Mouse (Mus musculus) mouse embryonic stem cell (cell line): Measurements from ENCODE around the gene Cftr.

Experiments used
- in situ Hi-C, 2 experiments: fragments of 300-500 bp; cut with MboI; formaldehyde crosslinking; loops; 1 replicate in 1 of 2; 3 replicates in 1 of 2; pipeline ENCODE4 v1.14.3; 2019 to 2020; ENCODE audit warnings: low sequenced_read_pairs in 2 of 2, low pct_unique_long_range_greater_than_20kb in 1 of 2, mixed read lengths in 1 of 2; ENCODE audit not compliant: unreplicated experiment in 1 of 2

The Cftr gene

DNA sequence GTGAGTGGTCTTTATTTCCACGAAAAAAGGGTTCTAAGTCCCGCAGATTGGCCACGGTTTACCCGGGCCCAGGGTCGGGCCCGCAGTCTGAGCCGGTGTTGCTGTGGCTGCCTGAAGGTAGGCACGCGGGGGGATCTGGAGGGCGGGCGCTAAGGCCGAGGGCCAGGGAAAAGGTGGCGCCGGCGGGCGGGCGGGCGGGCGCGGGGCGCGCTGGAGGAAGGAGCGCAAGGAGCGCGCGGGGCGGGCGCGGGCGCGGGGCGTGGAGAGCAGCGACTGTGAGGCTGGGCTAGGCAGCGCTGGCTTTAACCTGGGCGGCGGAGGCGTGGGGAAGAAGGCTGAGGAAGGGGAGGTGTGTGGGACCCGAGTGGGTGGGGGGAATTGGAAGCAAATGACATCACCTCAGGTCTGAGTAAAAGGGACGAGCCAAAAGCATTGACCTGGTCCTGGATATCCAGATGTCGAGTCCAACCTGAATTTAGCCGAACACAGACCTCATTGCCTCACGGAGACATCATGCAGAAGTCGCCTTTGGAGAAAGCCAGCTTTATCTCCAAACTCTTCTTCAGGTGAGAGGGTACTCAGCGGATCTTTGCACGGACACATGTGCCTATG lies at the start of gene Cftr:
Gene Cftr, plus strand, starts transcription at position 377 of the 612 bp plus-strand sequence.
- in situ Hi-C loops, result no loop called here

DNA sequence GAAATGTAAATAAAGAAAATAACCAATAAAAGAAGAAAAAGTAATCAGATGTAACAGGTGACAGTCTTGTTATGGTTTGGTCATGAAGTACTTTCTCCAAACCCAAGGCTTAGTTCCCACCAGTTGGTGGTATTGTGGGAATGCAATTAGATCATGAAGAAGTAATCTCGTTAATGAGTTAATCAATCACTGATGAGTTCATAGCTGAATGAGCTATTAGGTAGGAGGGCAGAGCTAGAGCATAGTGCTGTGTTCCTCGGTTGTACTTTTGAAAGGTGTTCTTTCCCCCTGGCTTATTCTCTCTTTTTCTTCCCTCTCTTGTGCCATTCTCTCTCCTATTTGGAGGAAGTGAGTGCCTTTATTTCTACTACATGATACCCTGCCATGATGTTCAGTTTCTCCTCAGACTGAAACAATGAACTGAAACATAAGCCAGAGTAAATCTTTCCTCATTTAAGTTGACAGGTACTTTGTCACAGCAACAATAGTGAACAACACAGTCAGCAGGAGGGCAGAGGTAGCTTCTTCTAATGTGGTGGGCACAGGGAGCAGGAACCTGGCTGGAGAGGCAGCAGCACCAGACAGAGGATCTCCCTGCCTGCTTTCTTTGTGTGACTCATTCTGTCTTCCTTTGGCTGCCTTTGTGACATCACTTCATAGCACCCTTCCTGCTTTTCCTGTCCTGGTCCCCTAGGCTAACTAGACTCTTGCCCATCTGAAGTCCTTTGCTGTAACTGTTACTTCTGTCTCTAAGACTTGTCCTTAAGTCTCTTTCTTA lies 43.1 kb upstream of the Cftr start:
- in situ Hi-C loops, result no loop called here

DNA sequence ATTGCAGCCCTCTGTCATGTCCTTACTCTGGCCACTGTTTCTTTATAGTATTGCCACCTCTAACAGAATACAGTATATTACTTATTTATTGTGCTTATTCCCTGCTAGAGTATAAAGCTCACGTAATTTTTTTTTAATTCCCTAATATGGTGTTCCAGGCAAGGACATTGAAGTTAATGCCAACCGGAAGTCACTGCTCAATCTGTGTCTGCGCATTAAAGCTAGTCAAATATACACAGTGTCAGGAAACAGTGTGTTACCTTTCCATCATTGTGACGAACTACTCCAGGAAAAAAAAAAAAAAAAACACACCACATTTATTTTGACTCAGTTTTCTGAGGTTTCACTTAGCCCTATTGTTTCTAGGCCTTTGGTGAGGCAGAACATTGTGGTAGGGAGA lies 42.4 kb upstream of the Cftr start:
- in situ Hi-C loops, result no loop called here

DNA sequence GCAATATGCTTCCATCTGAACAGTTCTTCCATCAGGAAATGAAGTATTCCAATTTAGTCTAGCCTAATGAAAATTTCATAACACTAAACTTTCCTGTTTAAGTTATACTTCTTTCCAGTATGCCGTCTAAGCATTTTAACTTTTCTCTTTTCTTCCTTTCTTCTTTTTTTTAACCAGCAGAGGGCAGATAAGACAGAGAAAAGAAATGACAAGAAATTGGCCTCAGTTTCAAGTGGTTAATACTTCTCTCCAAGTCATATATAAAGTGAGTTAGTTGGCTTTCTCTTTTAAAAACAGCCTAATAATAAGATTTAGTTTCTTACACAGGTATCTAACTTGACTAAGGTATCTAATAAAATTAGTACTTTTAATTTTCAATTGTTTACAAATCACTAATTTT lies 35.2 kb upstream of the Cftr start:
- in situ Hi-C loops, result no loop called here

DNA sequence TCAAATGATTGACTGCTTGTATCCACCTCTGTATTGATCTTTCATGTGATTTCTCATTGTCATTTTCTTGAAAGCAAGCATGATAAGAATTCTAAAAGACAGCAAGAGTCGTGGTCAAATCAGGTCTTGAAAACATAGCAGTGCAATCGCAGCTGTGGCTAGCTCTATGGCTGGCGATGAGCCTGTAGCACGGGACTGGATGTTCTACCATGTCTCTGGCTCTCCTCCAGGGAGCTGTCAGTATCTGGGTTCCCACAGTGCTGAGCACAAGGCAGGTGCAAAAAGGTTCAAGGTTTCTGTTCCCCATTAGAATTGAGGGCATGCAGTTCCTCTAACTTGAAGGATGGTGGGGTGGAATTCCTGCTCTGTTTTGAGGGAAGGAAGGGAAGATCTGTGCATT lies 17.5 kb upstream of the Cftr start:
- in situ Hi-C loops, result no loop called here

DNA sequence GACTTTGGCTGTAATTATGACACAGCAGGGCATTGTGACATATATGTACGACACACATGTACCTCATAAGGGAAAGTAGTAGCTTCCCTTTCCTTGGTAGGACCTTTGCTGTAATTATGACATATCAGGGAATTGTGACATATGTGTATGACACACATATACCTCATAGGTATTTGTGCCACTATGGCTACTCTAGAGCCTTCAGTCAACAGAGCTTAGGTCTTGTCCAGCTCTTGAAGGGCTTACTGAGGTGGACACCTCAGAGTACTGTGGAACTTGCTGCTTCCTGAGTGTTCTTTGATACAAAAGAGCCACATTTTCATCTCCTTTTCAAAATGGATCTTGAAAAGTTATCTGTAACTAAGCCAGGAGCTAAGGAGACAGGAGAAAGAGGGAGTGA lies 869 bp upstream of the Cftr start:
- in situ Hi-C loops, result no loop called here

DNA sequence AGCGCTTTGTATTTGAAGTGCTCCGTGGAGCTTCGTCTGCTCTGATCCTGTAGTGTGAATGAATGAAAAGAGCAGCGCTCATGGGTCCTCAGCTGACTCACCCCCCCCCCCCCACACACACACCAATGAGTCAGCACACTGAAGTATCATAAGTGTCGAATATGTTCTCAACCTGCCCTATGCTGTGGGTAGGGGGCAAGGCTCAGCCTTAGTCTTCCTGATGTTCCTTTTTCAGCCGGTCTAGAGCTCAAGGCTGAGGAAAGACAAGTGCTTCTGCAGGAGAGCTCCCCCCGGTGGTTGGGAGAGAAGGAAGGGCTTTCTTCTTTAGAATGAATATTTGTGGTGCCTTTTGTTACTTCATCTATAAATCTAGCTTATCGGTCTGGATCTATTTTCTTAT lies 1.1 kb downstream of the Cftr start:
- in situ Hi-C loops, result no loop called here

DNA sequence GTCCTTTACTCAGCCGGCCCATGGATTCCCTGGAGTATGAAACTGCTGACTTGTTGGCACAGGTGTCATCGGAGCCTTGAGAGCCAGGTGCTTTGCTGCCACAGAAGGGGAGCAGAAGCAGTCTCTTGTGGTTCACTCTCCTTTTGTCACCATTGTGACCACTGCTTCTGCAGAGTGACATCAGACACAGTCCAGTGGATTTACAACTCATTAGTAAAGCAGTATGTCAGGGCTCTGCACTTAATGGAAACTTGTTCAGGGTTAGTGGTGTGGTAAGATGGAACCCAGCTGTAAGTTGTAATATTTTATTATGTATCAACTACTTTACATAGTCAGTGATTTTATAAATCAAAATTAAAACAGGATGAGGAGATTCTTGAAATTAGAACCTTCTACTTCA lies 7.0 kb downstream of the Cftr start:
- in situ Hi-C loops, result no loop called here

DNA sequence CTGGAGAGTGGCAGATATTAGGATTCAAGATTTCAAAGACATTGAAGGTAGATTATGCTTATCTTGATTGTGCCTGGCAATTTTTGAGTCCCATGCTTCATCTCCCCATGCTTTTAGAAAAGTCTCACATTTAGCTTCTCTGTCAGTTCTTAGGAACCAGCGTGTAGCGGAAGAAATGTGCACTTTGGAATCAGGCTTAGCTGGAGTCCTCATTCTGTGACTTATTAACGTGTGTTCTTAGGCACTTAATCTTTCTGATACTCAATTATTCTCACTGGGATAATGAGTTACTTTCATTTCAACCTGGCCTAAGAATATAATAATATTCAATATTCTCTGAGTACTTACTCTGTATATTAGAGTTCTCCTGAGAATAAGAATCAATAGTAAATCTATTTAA lies 10.2 kb downstream of the Cftr start:
- in situ Hi-C loops, result no loop called here

DNA sequence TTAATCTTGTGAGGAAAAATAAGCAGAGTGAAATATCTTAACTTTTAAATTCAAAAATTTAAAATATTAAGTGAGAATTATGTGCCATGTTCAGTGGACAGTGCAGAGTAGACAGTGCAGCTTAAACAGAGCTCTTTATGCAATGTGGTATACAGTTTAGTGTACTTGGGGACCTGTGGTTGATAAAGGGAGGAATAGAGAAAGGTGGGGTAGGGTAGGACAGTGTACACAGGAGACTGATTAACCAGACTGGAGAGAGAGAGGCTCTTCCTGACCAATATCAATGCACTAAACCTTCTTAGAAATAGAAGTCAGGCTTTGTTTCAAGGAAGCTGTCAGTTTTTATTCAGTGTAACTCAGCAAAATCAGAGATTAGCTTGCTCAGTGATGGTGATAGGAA lies 12.4 kb downstream of the Cftr start:
- in situ Hi-C loops, result no loop called here

DNA sequence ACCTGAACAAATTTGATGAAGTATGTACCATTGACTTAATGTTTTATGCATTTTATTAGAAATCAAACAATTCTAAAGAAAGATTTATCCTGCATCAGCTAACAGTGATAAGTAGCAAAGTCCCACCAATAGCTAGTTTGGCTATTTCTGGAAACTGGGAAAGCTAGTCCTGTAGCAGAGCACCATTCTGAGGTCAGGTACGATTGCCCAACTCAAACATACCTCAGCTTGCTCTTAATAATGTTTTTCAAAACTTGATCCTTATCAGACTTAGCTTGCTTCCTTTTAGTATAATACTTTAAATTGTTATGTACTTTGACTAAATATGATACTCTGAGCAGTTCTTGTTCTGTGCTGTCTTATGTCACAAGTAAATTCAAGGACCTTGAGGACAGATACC lies 50.2 kb downstream of the Cftr start:
- in situ Hi-C loops, result no loop called here

DNA sequence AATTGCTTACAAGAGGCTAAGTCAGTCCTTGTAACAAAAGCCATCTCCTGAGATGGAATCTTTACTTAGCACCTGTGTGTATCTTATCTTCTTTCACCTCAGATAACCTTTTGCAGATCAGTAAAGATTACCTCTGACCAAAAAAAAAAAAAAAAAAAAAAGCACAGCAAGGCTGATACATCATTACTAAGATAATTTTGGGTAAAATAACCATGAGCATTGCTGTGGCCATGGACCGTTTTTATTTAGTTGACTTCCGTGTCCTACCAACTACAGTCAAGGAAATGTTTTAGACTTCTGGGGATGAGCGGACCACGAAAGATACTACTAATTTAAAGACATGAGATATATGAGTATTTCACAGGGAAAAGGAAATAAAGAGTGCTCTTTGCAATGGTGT lies 52.7 kb downstream of the Cftr start:
- in situ Hi-C loops, result no loop called here

DNA sequence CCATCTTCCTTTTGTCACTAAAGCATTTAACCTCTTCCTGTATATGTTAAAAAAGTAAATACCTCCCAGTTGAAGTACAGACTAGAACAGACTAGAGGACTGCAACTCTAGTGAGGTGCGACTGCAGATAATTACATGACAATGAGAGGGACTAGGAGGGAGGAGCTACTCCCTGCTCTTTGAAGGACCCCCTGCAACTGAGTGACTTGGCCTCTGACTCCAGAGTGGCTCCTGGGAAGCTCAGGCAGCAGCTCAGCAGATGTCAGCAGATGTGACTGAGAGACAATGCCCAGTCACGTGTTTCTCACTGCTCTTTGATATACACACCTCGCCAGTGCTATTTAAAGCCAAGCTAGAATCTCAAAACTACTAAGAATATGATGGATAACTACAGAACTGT lies 54.7 kb downstream of the Cftr start:
- in situ Hi-C loops, result no loop called here

DNA sequence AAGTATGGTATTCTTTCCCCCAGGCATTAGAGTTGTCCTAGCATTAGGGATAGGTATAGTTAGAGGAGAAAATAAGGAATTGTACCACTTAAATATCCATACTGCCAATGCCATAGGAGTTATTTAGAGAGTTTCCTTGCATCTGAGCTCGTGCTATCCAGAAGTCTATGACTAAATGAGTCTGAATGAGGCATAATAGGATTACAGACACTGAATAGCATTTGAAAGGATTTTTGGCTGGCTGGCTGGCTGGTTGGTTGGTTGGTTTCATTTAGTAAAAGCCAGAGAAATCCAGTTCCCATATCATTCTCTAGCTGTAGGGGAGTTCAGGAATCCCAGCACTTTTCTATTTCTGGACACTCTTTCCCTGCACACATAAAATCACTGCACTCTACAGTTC lies 76.0 kb downstream of the Cftr start:
- in situ Hi-C loops, result no loop called here

DNA sequence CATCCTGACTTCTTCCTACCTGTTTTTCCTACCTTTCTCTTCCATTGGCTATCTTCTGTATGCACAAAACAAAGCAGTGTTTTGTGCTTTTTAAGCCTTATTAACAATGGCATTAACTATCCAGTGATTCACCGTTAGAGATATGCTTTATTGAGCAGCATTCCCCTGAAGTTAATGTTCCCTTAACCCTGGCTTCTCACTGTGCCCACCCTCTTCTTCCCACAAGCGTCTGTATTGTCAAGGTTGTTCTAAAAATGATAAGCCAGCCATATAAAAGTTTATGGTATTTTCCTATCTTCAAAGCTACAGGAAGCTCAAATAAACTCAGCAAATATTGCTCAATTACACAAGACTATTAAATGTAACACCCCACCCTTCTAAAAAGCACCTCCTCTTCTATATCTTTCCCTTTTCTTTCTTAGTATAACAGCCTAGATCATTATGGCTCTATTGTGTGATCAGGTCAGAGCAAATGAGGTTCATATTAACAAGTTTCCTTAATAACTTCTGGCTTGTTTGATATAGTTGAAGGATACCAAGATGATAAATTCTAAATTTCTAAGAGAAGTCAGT lies 77.5 kb downstream of the Cftr start:
- in situ Hi-C loops, result no loop called here

DNA sequence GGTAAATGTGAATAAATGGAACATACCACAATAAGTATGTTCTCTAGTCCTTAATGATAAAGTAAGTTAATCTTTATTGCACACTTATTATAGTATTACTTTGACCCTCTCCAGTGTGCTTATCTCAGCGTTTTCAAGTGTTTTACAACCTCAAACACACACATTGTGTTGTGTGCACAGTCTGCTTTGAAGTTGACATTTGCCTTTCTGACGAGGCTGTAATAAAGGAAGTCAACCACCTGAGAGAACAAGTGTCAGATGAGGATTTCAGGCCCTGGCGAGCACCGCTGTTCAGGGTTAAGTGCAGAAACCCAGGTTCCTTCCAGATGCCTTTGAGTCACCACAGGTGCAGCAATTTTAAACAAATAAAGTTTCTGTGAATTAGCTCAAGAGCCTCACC lies 78.0 kb downstream of the Cftr start:
- in situ Hi-C loops, result no loop called here

DNA sequence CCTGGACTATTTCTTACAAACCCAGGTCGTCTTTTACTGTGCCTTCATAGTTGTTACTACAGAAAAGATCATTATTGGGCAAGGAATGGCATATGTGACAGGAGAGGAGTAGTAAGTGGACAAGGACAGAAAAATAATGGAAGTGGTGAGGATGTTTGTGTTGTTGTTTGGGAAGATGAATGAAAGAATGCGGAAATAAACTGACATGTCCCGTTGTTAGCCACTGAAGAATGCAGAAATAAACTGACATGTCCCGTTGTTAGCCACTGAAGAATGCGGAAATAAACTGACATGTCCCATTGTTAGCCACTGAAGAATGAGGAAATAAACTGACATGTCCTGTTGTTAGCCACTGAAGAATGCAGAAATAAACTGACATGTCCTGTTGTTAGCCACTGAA lies 84.1 kb downstream of the Cftr start:
- in situ Hi-C loops, result no loop called here

DNA sequence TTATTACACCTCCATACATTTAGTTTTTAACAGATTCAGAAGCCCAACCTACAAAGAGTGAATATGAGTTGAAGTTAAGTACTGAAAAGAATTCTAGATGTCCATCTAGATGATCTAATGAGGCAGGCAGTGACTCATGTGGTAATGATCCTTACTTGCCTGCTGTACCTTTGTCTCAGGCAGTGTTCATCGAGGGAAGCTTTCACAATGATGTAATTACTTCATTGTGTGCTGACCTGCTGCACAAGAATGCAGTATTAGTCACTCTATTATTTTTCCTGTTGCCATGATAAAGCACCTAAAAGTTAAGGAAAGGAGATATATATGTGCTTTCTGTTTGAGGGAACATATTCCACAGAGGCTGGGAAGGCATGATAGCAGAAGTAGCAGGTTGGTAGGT lies 100.5 kb downstream of the Cftr start:
- in situ Hi-C loops, result no loop called here

DNA sequence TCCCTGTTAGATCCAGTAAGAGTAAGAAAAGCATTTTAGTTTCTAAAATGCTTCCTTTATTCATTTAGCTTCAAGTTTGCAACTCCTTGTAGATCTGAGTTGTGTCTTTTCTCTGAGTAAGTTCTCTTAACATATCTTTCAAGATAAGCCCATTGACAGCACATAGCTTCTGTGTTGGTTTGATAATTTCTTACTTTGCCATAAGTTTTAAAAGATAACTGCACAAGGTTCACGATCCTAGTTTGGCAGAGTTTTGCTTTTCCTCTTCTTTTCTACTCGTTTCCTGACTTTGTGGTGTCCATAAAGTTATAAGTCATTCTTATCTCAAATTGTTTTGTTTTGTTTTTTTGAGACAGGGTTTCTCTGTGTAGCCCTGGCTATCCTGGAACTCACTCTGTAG lies 130.3 kb downstream of the Cftr start:
- in situ Hi-C loops, result no loop called here

DNA sequence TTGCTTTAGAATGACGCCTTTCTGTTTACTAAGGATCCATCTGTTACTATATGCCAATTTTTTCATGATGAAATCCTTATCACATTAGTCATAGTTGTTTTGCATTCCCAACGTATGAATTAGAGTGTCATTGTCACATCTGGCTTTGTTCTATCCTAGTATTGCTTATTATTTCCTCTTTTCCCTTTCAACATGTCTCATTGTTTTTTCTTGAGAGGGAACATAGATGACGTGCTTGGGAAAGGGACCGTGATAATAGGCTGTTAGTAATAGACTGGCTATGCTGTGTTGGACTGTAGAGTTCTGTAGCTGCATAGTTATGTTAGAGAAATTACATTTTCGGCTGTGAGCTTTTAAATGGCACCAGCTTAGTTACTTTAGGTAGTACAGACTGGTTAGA lies 131.6 kb downstream of the Cftr start:
- in situ Hi-C loops, result no loop called here
